In the genomic region with DNA sequence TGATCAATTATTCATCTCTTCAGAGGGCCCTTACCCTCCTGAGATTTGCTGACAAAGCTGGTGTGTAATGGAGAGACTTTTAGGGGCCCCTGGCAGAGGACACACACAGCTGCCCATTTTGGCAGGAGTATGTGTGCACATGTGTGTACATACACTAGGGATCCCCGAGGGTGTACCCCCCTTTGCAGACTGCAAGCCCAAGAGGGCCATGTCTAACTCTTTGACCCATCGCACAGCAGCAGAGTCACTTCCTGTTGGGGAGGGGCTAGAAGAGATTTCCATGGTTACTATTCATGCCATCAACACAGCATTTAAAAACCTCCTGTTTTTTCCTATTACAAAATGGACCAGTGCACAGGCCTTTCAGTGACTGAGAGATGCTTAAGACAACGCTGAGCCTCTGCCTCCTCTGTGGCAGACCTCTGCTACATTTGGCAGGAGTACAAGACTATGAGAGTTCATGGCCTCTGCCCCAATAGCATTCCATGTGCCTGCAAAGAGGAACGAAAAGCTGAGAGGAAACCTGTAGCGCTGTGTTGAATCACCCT, we compare ENCODE assay signal across 8 mouse cellular contexts. TPM values are rescaled to one million over a fixed set of nuclear protein-coding genes. Genes with fewer than 3 reads are reported as not detected.
A peak's percentile ranks its signal among the peaks of the same experiment; 100 is the strongest.
DNase-seq lines count a peak whose midpoint lies in the region; ATAC-seq and TF ChIP-seq lines count a peak whose summit lies in the region.

No protein-coding gene starts in this region.

- ATAC-seq in embryonic facial prominence, embryonic 14.5 days (ENCODE audit: low read depth) = peak; percentile 58
- peak; percentile 78 for ATAC-seq in midbrain, embryonic 13.5 days

- 7% methylated on average over 5 of the region's 5 CpGs for WGBS in spleen, adult 2 months
- 37% methylated on average over 5 of the region's 5 CpGs for whole genome bisulfite sequencing in embryonic facial prominence, embryonic 14.5 days
- 55% methylated on average over 5 of the region's 5 CpGs for WGBS in midbrain, embryonic 13.5 days

- no peak overlapping the region for H3K4me3 ChIP-seq in spleen, adult 2 months (ENCODE audit: extremely low read depth, insufficient read depth, insufficient read length)
- H3K4me3 ChIP-seq in embryonic facial prominence, embryonic 14.5 days (ENCODE audit: low read depth, low read length) = no peak overlapping the region
- H3K4me3 ChIP-seq in midbrain, embryonic 13.5 days (replicated peaks) = no peak overlapping the region

- no peak for TF ChIP-seq CTCF in spleen, adult 2 months (IDR thresholded peaks at IDR 0.05; ENCODE audit: extremely low read depth, insufficient read depth, insufficient read length, insufficient replicate concordance)

- peak overlapping the region; percentile 71 for H3K27ac ChIP-seq in spleen, adult 2 months (ENCODE audit: insufficient read depth, low read length)
- peak overlapping the region; percentile 7; the same call in 1 of the 2 replicates for H3K27ac ChIP-seq in embryonic facial prominence, embryonic 14.5 days (replicated peaks; ENCODE audit: low read depth, low read length)
- H3K27ac ChIP-seq in midbrain, embryonic 13.5 days = peak overlapping the region; percentile 42

- DNase-seq in spleen, adult 2 months (ENCODE audit: low read depth in 1 of 2, low spot score in 2 of 2) = no peak
- no peak for DNase-seq in spleen, postnatal 14 days (ENCODE audit: low spot score in 2 of 2)
- no peak for DNase-seq in embryonic facial prominence, embryonic 14.5 days (ENCODE audit: low spot score)
- peak; percentile 60 for DNase-seq in kidney, adult 18-20 months
- no peak for DNase-seq in ovary, adult 18-20 months (ENCODE audit: low spot score)
- no peak for DNase-seq in embryo, embryonic 9.5 days (ENCODE audit: extremely low spot score)
- no peak for DNase-seq in cerebellum, postnatal 4 days (ENCODE audit: low spot score in 2 of 2)

- no peak overlapping the region for H3K4me2 ChIP-seq in embryonic facial prominence, embryonic 14.5 days (ENCODE audit: low read depth, low read length)
- H3K4me2 ChIP-seq in midbrain, embryonic 13.5 days (replicated peaks) = no peak overlapping the region

- H3K9me3 ChIP-seq in embryonic facial prominence, embryonic 14.5 days (ENCODE audit: control insufficient read depth, low read length) = no peaks in the 10 kb centered on the region
- no peaks in the 10 kb centered on the region for H3K9me3 ChIP-seq in midbrain, embryonic 13.5 days

- no peak overlapping the region for H3K9ac ChIP-seq in embryonic facial prominence, embryonic 14.5 days (ENCODE audit: low read depth, low read length)
- no peak overlapping the region; the same call in 1 of the 2 replicates for H3K9ac ChIP-seq in midbrain, embryonic 13.5 days (replicated peaks)

- no peak for TF ChIP-seq POLR2A in spleen, adult 2 months (IDR thresholded peaks at IDR 0.05; ENCODE audit: low read depth, low read length)

- no peaks in the 10 kb centered on the region for H3K36me3 ChIP-seq in spleen, adult 2 months (ENCODE audit: control insufficient read depth, insufficient read depth, low read length)
- peaks cover 13% of the 10 kb centered on the region; the same call in 1 of the 2 replicates for H3K36me3 ChIP-seq in embryonic facial prominence, embryonic 14.5 days (ENCODE audit: control insufficient read depth, insufficient read depth, low read length)
- H3K36me3 ChIP-seq in midbrain, embryonic 13.5 days = 0 out of 2 replicates have a peak, but pooled peaks cover 7% of the 10 kb centered on the region

- no peaks in the 10 kb centered on the region for H3K27me3 ChIP-seq in spleen, adult 2 months (ENCODE audit: control insufficient read depth, insufficient read depth, low read length)
- no peaks in the 10 kb centered on the region for H3K27me3 ChIP-seq in embryonic facial prominence, embryonic 14.5 days (replicated peaks; ENCODE audit: control insufficient read depth, insufficient read depth, low read length)
- H3K27me3 ChIP-seq in midbrain, embryonic 13.5 days = no peaks in the 10 kb centered on the region

- H3K4me1 ChIP-seq in spleen, adult 2 months (ENCODE audit: control insufficient read depth, insufficient read depth, insufficient read length) = peaks cover 22% of the 10 kb centered on the region; the same call in 1 of the 2 replicates
- H3K4me1 ChIP-seq in embryonic facial prominence, embryonic 14.5 days (ENCODE audit: control insufficient read depth, insufficient read depth, low read length) = peaks cover 41% of the 10 kb centered on the region
- peaks cover 81% of the 10 kb centered on the region for H3K4me1 ChIP-seq in midbrain, embryonic 13.5 days (replicated peaks)

RNA-seq across cellular contexts. Expression of a gene that starts 46.0 kb away (rescaled TPM):
- 21.1 and 22.9 TPM in 2 replicates for polyA plus RNA-seq in spleen, adult 2 months (2012; rRNA removed)
- polyA plus RNA-seq in embryonic facial prominence, embryonic 14.5 days (2014; fragmentation: Nextera tagmentation; extraction: Ambion mirVana) = 32.4 and 37.3 TPM in 2 replicates
- 68.1 and 72.4 TPM in 2 replicates for polyA plus RNA-seq in midbrain, embryonic 13.5 days (2015; fragmentation: Nextera tagmentation; extraction: Ambion mirVana)

Comparison
In these comparisons a context has a peak if more than half of its experiments do, and no peak if none do; other contexts are left out.
1. H3K27ac ChIP-seq: peak in every context shown above with its lines; median percentile 71 in spleen, adult 2 months; 42 in midbrain, embryonic 13.5 days; 7 in embryonic facial prominence, embryonic 14.5 days.